ENCODE assay signal across 18 mouse cellular contexts in the genomic region with DNA sequence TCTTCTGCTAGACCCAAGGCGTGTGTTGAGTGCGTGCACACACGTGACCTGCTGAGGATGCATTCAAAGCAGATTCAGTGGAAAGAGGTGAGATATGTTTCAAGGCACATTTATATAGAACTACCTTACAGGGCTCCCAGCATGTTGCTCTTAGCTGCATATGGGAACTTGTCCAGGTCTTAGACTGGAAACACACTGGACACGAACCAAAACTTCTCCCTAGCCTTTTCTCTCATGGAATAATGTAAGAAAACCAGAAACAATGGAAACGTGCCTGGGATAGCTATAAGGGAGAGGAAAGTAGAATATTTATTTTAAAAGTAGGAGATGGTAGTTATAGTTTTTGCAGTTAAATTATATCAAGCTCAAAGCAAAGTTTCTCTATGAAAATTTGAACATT.
"Had no signal": no experiment of that assay in that cellular context is flagged by ENCODE, and none has a peak within 500 bp of the region (broad histone marks: within the 10 kb centered on the region; RNA-seq: fewer than 3 reads in every experiment).

No protein-coding gene starts in this region.

- ATAC-seq: midbrain, embryonic 16.5 days had no signal

- H3K4me3 ChIP-seq: midbrain, embryonic 10.5 days; midbrain, embryonic 12.5 days; myocyte; neural tube, embryonic 13.5 days; neural tube, embryonic 15.5 days had no signal

- H3K27ac ChIP-seq: midbrain, embryonic 10.5 days; midbrain, embryonic 12.5 days; neural tube, embryonic 13.5 days; neural tube, embryonic 15.5 days had no signal

- H3K4me1 ChIP-seq: midbrain, embryonic 12.5 days; neural tube, embryonic 13.5 days; neural tube, embryonic 15.5 days had no signal

- H3K4me2 ChIP-seq: lung, embryonic 14.5 days; midbrain, embryonic 12.5 days; neural tube, embryonic 13.5 days; neural tube, embryonic 15.5 days had no signal

- H3K27me3 ChIP-seq: midbrain, embryonic 12.5 days; neural tube, embryonic 13.5 days; neural tube, embryonic 15.5 days had no signal

- H3K9ac ChIP-seq: lung, embryonic 14.5 days; midbrain, embryonic 12.5 days; neural tube, embryonic 13.5 days; neural tube, embryonic 15.5 days had no signal

- H3K9me3 ChIP-seq: midbrain, embryonic 10.5 days; midbrain, embryonic 12.5 days; neural tube, embryonic 13.5 days; neural tube, embryonic 15.5 days had no signal

- H3K36me3 ChIP-seq: midbrain, embryonic 10.5 days; midbrain, embryonic 12.5 days; neural tube, embryonic 13.5 days; neural tube, embryonic 15.5 days had no signal

- DNase-seq: lung, embryonic 14.5 days; lung, postnatal 10 days; lung, postnatal 4 days; midbrain, embryonic 14.5 days; retina, postnatal 1 day; right cerebral cortex, adult 18-20 months; right cerebral cortex, postnatal 25 days; right cerebral cortex, postnatal 4 days; spleen, adult 18-20 months; thymus, adult 18-20 months; thymus, postnatal 14 days; thymus, postnatal 36 days had no signal
